Mouse (Mus musculus) frontal cortex, adult 2 months (tissue): ENCODE results near the gene Dph5. TPM values are rescaled to one million over a fixed set of nuclear protein-coding genes. Genes with fewer than 3 reads are reported as not detected.
"Not testable (repeated sequence)": the region's sequence is repeated elsewhere in the genome, so short reads cannot be mapped to it uniquely, and the experiment has no call there.

ENCODE experiments used
- DNase-seq, 2 experiments: peaks; one replicate each; pipeline ENCODE4 v3.0.0; 2022; ENCODE audit warnings: low spot score in 1 of 2; ENCODE audit errors: extremely low spot score in 1 of 2
- polyA plus RNA-seq: library from polyadenylated mRNA; depleted of rRNA; stranded (reverse); fragments of >200 nt; gene quantifications from 2 replicates; pipeline ENCODE4 v1.2.3, GENCODE M21; 2012; rRNA removed

The Dph5 gene
- 13.4 and 14.5 TPM in 2 replicates for polyA plus RNA-seq

DNA sequence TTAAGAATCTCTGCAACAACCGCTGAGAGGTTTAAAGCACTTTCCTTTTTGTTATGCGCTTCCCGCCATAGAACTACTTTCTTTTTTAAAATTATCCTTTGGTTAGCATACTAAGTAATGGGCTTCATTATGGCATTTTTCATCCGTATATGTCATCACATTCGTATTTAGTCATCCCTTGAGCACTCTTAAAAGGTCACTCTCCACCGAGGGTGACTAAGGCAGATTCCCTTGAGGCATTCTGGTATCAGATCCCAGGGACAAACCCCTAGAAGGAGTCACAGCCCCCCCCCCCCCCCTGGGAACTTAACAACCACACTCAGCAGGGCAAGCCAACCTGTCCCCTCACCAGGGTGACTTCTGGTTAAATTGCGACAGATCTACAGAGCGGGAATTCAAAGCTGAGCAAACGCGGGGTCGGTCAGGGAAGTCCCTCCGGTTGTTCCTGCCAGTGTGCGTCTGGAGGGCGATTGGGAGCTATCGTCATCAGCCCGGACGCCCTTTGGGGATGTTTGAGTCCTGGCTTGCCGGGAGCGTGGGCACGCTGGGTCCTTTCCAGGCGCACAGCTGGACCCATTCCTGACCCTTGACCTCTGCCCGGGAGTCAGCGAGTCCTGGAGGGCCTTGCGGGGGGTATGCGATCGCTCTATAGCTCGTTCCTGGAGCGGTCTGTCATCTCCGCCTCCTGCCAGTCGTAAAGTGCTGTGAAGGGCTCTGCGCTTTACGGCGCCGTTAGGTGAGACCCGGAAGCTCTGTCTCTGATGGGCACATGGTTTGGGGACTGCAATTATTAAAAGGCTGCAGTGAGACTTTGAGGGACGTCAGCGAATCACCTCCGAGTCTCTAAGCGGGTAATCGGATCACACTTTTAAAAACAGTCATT, at the start of gene Dph5:
Gene Dph5 (plus strand): TSS at position 411 of the 883 bp plus-strand sequence.
- peak; percentile 92 to 96 for DNase-seq

- peak; percentile 6 to 24 for DNase-seq
These were observed 43.1 kb upstream of the Dph5 start for GRCm38 (mm10) chr3:115844566-115844965.

DNA sequence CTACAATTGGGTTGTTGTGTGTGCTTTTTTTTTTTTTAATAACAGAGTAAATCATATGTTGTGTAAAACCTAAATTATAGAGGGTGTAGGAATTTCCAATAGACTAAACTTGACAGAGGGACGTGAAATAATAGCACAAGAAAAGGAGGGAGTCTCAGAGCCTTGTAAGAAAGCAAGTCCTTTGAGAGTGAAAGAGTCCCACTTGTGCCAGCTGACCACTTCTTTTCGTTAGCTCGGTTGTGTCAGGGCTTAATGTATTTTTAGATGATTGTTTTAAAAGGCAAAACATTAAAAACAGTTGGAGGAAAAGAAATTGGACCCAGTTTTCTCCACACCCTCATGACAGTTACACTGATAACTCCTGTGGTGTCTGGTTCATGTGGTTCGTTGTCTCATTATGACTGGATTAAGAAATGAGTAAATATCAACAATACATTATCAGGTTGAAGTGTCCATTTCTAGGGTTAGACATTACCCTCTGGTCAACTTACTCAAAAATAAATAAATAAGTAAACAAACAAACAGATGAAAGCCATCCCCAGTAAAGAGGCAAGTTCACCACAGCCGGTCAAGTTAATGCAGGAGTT, 42.5 kb upstream of the Dph5 start:
- DNase-seq: no peak

DNA sequence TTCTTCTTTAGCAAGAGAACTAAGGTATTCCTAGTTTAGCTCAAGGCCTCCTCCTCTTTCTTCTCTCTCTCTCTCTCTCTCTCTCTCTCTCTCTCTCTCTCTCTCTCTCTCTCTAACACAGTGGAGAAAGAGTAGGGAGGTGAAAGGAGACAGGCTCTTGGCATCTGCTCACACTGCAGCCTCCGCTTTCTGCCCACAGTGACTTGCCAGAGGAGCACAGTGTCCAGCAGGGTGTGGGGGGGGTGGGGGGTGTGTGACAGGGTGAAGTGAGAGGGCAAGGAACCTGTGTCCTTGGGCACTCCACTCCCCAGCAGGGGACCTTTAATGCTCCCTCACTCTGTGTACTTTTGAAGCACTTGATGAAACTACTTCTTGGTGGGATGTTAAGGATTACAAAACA, 41.9 kb upstream of the Dph5 start:
- DNase-seq: no peak

DNA sequence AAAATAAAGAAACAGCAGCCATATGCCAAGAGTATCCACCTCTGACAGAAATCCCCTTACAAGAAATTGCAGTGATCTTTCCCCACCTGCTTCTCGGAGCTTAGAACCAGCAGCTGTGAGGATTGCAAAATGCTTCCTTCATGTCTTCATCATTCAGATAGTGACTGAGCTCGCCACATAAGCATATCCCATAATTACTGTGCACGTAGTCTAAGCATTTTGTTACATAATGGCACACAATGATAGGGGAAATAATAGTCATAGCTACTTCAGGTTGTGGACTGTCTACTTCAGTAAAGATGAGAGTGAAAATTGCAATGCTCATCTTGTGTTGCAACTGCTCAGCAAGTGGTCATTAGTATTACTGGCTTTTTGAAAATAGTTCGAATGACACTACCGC, 41.5 kb upstream of the Dph5 start:
- DNase-seq: no peak

DNA sequence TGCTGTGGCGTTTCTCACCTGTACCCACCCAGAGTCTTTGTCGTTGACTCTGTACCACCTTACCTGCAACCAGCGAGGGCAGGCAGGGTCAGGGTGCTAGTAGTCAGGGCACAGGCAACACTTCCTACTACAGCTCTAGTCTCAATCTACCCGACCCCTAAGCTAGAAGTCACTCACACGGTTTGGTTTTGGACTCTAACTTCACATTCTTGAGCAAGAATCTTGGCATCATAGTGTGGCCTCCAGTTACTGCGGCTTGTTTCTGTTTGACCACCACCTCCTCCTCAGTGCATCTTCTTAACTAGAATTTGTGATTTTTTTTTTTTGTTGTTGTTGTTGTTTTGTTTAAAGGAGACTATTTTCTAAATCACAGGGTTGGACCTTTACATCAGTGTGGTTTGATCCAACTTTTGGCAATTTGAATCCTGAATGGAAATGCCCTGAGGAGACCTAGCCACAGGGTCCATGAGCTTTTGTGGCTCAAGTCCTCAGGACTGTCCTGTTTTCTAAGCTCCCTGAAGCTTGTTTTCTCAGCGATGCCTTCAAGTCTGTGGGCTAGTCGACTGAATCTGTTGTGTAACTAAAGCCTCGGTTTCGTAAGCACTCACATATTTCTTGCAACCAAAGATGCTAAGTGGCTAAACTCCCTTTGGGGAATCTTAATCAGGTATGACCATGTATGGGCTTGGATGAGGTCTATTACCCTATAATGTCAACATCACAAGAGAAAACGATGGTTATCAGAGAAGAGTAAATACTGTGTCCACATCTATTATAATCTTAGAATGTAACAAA, 38.8 kb upstream of the Dph5 start:
- no peak for DNase-seq

- DNase-seq: no peak
These were observed 36.7 kb upstream of the Dph5 start for GRCm38 (mm10) chr3:115850946-115851345.

- no peak for DNase-seq
These were observed 32.9 kb upstream of the Dph5 start for GRCm38 (mm10) chr3:115854672-115855191.

GRCm38 (mm10) chr3:115855576-115855975, 32.1 kb upstream of the Dph5 start:
- DNase-seq: peak in 1 of 2 experiments; percentile 30

DNA sequence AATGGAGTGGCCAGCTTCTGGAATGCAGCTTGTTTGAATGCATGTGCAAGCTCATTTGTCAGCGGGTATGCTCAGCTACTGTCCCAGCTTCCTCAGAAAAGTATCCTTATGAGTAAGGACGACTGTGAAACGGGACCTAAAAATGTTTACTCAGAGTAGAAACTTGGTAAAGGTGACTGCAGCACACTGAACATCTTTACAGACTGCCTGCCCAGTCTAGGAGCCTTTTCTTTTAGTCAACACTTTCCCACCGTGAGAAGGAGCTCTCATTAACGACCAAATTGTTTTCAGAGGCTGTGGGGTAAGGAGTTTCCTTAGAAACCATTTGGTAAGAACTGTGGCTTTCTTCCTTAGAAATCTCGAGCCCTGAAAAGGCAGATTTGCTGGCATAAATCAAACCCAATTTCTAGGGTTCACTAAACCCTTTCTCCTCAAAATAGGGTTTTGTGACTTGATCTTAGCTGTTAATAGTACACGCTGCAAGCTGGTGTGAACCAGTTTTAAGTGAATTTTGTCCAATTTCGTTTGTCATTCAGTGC, 31.1 kb upstream of the Dph5 start:
- DNase-seq: peak in 1 of 2 experiments; percentile 34

GRCm38 (mm10) chr3:115857436-115857835, 30.2 kb upstream of the Dph5 start:
- no peak for DNase-seq

GRCm38 (mm10) chr3:115858822-115859221, 28.8 kb upstream of the Dph5 start:
- DNase-seq: no peak

DNA sequence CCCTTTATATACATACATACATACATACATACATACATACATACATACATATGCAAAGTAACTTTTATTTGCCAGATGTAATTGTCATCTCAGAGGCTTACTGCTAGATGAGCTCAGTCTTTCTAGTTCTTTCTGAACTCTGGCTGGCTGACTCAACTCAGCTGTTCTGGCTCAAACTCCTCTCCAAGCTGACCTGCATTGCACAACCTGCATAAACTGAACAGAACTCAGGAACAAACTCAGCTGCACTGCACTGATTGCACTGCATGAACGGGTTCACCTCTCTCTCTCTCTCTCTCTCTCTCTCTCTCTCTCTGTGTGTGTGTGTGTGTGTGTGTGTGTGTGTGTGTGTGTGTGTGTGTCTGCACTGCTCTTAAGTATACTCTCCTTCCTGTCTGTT, 26.9 kb upstream of the Dph5 start:
- not testable (repeated sequence) for DNase-seq

- no peak for DNase-seq
These were observed 24.1 kb upstream of the Dph5 start for GRCm38 (mm10) chr3:115863487-115863886.

- no peak for DNase-seq
These were observed 20.5 kb upstream of the Dph5 start for GRCm38 (mm10) chr3:115867150-115867549.

DNA sequence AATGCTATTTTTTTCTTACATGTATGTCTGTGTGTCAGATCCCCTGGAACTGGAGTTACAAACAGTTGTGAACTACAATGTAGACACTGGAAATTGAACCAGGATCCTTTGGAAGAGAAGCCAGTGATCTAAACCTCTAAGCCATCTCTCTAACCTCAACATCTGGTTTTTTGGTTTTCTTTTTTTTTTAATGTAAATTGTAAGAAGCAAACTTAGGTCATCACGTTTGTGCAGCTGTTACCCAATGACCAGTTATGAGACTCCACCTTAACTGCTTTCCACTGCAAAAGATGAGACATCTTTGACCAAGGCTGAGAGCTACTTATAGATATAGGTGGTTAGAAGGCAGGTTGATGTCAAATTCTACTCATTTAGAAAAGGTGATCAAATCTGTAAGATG, 19.7 kb upstream of the Dph5 start:
- DNase-seq: no peak

DNA sequence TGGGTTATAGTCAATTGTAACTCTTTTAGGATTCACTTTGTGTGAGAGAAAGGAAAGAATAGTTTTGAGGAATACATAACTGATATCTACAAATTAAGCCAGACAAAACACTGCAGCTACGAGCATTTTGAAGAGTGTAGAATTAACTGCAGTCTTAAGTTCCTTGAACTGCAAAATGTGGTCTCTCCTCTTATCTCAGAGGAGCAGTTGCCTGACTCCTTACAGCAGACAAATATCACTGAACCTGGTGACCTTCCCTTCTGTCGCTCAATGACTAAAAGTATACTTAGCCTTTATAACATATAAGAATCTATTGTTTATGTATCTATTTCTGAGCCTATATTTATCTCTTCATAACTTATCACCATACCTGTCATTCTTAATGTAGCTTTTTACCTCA, 18.3 kb upstream of the Dph5 start:
- DNase-seq: no peak

DNA sequence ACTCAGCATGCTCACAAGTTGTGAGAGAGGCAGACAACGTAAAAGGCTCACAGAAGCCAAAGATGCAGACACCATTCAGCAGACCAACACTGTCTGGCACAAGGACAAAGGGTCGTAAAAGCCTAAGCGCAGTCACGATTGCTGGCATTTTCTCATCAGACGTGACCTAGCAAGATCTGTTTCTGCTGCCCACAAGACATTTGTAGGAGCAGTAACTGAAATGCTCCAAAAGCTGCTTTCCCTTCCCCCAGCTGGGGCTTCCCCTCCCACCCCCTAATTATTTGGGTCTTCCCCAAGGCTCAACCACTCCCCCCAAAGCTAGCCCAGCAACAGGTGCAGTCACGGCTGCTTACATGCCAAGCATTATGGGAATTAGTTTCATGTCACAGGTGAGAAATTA, 12.1 kb upstream of the Dph5 start:
- DNase-seq: no peak

GRCm38 (mm10) chr3:115877133-115877532, 10.5 kb upstream of the Dph5 start:
- no peak for DNase-seq

GRCm38 (mm10) chr3:115884086-115884485, 3.6 kb upstream of the Dph5 start:
- no peak for DNase-seq
